Mouse (Mus musculus): ENCODE results near the gene Itgbl1.
"Not testable (repeated sequence)": the region's sequence is repeated elsewhere in the genome, so short reads cannot be mapped to it uniquely, and the experiment has no call there.

The Itgbl1 gene

GRCm38 (mm10) chr14:123659921-123660385, at the start of gene Itgbl1:
TSS of gene Itgbl1 (plus strand) at chr14:123659971.
- DNase-seq (ENCODE audit: low spot score in 2 of 2), result no peak

GRCm38 (mm10) chr14:123622969-123623368, 36.8 kb upstream of the Itgbl1 start:
- DNase-seq (ENCODE audit: low spot score in 2 of 2), result no peak

- DNase-seq (ENCODE audit: low spot score in 2 of 2), result no peak
Measured at GRCm38 (mm10) chr14:123626501-123627179, 33.1 kb upstream of the Itgbl1 start, which contains the start of gene Nalcn. TSS of gene Nalcn (minus strand) at chr14:123627144.

- no peak for DNase-seq (ENCODE audit: low spot score in 2 of 2)
Measured at GRCm38 (mm10) chr14:123627180-123627562, 32.6 kb upstream of the Itgbl1 start.

GRCm38 (mm10) chr14:123661091-123661491, 1.3 kb downstream of the Itgbl1 start:
- no peak for DNase-seq (ENCODE audit: low spot score in 2 of 2)

- DNase-seq (ENCODE audit: low spot score in 2 of 2), result no peak
Measured at GRCm38 (mm10) chr14:123662386-123662785, 2.6 kb downstream of the Itgbl1 start.

GRCm38 (mm10) chr14:123663206-123663605, 3.4 kb downstream of the Itgbl1 start:
- DNase-seq (ENCODE audit: low spot score in 2 of 2), result no peak

- no peak for DNase-seq (ENCODE audit: low spot score in 2 of 2)
Measured at GRCm38 (mm10) chr14:123664451-123664850, 4.7 kb downstream of the Itgbl1 start.

- not testable (repeated sequence) for DNase-seq (ENCODE audit: low spot score in 2 of 2)
Measured at GRCm38 (mm10) chr14:123671076-123671475, 11.3 kb downstream of the Itgbl1 start.

GRCm38 (mm10) chr14:123678091-123678490, 18.3 kb downstream of the Itgbl1 start:
- DNase-seq (ENCODE audit: low spot score in 2 of 2), result no peak

GRCm38 (mm10) chr14:123714751-123715150, 55.0 kb downstream of the Itgbl1 start:
- DNase-seq (ENCODE audit: low spot score in 2 of 2), result no peak

GRCm38 (mm10) chr14:123742055-123742454, 82.3 kb downstream of the Itgbl1 start:
- no peak for DNase-seq (ENCODE audit: low spot score in 2 of 2)

- no peak for DNase-seq (ENCODE audit: low spot score in 2 of 2)
Measured at GRCm38 (mm10) chr14:123751017-123751416, 91.2 kb downstream of the Itgbl1 start.

- no peak for DNase-seq (ENCODE audit: low spot score in 2 of 2)
Measured at GRCm38 (mm10) chr14:123759534-123759933, 99.8 kb downstream of the Itgbl1 start.

- no peak for DNase-seq (ENCODE audit: low spot score in 2 of 2)
Measured at GRCm38 (mm10) chr14:123760079-123760478, 100.3 kb downstream of the Itgbl1 start.

- DNase-seq (ENCODE audit: low spot score in 2 of 2), result no peak
Measured at GRCm38 (mm10) chr14:123801744-123802143, 142.0 kb downstream of the Itgbl1 start.

- DNase-seq (ENCODE audit: low spot score in 2 of 2), result no peak
Measured at GRCm38 (mm10) chr14:123837662-123838061, 177.9 kb downstream of the Itgbl1 start.

GRCm38 (mm10) chr14:123843675-123844425, 184.1 kb downstream of the Itgbl1 start:
- no peak for DNase-seq (ENCODE audit: low spot score in 2 of 2)

GRCm38 (mm10) chr14:123864531-123864930, 204.8 kb downstream of the Itgbl1 start:
- no peak for DNase-seq (ENCODE audit: low spot score in 2 of 2)

GRCm38 (mm10) chr14:123865779-123866726, 206.3 kb downstream of the Itgbl1 start:
- DNase-seq (ENCODE audit: low spot score in 2 of 2), result no peak

GRCm38 (mm10) chr14:123927903-123928302, 268.1 kb downstream of the Itgbl1 start:
- DNase-seq (ENCODE audit: low spot score in 2 of 2), result no peak

- DNase-seq (ENCODE audit: low spot score in 2 of 2), result no peak
Measured at GRCm38 (mm10) chr14:123966531-123966930, 306.8 kb downstream of the Itgbl1 start.
